Mouse (Mus musculus): ENCODE data around the gene Aadacl4. TPM values are rescaled to one million over a fixed set of nuclear protein-coding genes. Genes with fewer than 3 reads are reported as not detected.
"Not testable (repeated sequence)": the region's sequence is repeated elsewhere in the genome, so short reads cannot be mapped to it uniquely, and the experiment has no call there.

The Aadacl4 gene
- polyA plus RNA-seq (2015; fragmentation: Nextera tagmentation; extraction: Ambion mirVana), result not detected in 2 replicates

DNA sequence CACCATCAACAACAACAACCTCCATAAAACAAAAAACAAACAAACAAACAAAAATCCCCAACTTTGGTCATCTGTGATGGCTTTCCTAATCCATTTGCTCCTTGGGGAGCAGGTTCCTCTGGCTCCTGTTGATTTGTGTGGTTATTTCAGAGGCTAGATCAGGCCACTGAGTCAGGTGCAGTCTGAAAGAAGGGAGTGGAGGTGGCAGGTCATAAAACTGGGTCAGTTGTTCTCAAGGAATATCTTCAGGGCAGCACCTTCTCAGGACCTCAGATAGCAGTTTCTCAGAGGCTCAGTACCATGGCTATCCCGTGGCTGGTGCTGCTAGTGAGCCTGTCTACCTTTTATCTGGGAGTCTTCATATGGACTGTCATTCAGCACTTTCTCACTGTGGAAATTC lies at the start of gene Aadacl4:
Gene Aadacl4 (plus strand): TSS at position 301 of the 400 bp plus-strand sequence.
- Histone ChIP-seq H3K4me3 (replicated peaks; ENCODE audit: low read length) (no peak within 1 kb of the TSS), H3K36me3 (ENCODE audit: control insufficient read depth, insufficient read depth, low read length) (no peaks in the 10 kb centered on the region), H3K27ac (ENCODE audit: low read length) (no peak within 1 kb of the TSS), H3K4me2 (ENCODE audit: low read depth, low read length) (no peak within 1 kb of the TSS), H3K9me3 (replicated peaks; ENCODE audit: control insufficient read depth, low read length) (no peaks in the 10 kb centered on the region), H3K4me1 (ENCODE audit: control insufficient read depth, insufficient read depth, low read length) (no peaks in the 10 kb centered on the region), H3K27me3 (ENCODE audit: control insufficient read depth, insufficient read depth, low read length) (no peaks in the 10 kb centered on the region), H3K9ac (ENCODE audit: low read length) (no peak within 1 kb of the TSS)
- WGBS, result 61% methylated on average over 1 of the region's 1 CpGs
- ATAC-seq (ENCODE audit: insufficient read depth, low FRiP score), result no peak

DNA sequence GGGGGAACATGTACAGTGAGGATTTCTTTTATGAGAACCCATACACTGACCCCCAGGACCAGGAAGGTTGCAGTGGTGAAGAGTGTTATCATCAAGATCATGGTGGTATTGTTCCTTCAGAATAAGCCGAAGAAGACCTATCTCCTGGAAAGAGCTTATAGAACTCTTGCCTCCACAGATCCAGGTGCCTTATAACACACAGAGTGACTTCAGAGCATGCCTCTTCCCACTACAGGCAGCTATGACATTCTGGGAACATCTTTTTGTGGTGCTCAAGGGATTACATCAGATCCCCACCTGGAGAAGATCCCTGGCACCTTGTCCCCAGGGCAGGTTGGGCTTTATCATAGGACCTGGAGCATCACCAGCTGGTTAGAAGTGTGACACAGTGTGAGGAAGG lies 48.5 kb upstream of the Aadacl4 start, which contains the start of gene Gm13124:
Gene Gm13124 (minus strand): TSS at position 101 of the 400 bp plus-strand sequence.
- H3K9ac ChIP-seq (ENCODE audit: low read length), result no peak within 1 kb of the TSS
- no peaks in the 10 kb centered on the region for H3K4me1 ChIP-seq (ENCODE audit: control insufficient read depth, insufficient read depth, low read length)
- H3K27me3 ChIP-seq (ENCODE audit: control insufficient read depth, insufficient read depth, low read length), result no peaks in the 10 kb centered on the region
- H3K4me3 ChIP-seq (replicated peaks; ENCODE audit: low read length), result no peak within 1 kb of the TSS
- no peak for ATAC-seq (ENCODE audit: insufficient read depth, low FRiP score)
- H3K9me3 ChIP-seq (replicated peaks; ENCODE audit: control insufficient read depth, low read length), result no peaks in the 10 kb centered on the region
- 79% methylated on average over 1 of the region's 1 CpGs for WGBS
- H3K27ac ChIP-seq (ENCODE audit: low read length), result no peak within 1 kb of the TSS
- H3K36me3 ChIP-seq (ENCODE audit: control insufficient read depth, insufficient read depth, low read length), result no peaks in the 10 kb centered on the region
- no peak within 1 kb of the TSS for H3K4me2 ChIP-seq (ENCODE audit: low read depth, low read length)

DNA sequence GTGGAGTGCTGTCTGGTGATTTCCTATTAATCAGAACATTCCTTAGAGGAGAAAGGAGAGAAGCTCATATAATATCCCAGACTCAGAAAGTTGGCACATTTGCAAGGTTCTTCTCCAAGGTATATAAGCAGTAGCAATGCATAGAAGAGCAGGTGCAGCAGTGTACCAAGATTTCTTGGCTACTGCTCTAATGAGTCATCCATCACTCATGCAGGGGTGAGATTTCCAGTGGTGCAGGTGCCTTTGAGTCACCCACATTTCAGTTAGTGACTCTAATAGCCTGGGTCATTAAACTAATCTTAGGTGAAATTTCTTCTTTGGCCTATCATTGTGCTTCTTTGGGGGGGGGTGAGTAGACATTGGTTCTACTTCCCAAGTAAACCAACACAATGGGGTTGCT lies 45.8 kb upstream of the Aadacl4 start:
- H3K27ac ChIP-seq (ENCODE audit: low read length), result no peak overlapping the region
- H3K4me2 ChIP-seq (ENCODE audit: low read depth, low read length), result no peak overlapping the region
- H3K9ac ChIP-seq (ENCODE audit: low read length), result no peak overlapping the region
- ATAC-seq (ENCODE audit: insufficient read depth, low FRiP score), result no peak
- no peaks in the 10 kb centered on the region for H3K4me1 ChIP-seq (ENCODE audit: control insufficient read depth, insufficient read depth, low read length)
- H3K9me3 ChIP-seq (replicated peaks; ENCODE audit: control insufficient read depth, low read length), result no peaks in the 10 kb centered on the region
- H3K36me3 ChIP-seq (ENCODE audit: control insufficient read depth, insufficient read depth, low read length), result no peaks in the 10 kb centered on the region
- H3K4me3 ChIP-seq (replicated peaks; ENCODE audit: low read length), result no peak overlapping the region
- H3K27me3 ChIP-seq (ENCODE audit: control insufficient read depth, insufficient read depth, low read length), result no peaks in the 10 kb centered on the region

DNA sequence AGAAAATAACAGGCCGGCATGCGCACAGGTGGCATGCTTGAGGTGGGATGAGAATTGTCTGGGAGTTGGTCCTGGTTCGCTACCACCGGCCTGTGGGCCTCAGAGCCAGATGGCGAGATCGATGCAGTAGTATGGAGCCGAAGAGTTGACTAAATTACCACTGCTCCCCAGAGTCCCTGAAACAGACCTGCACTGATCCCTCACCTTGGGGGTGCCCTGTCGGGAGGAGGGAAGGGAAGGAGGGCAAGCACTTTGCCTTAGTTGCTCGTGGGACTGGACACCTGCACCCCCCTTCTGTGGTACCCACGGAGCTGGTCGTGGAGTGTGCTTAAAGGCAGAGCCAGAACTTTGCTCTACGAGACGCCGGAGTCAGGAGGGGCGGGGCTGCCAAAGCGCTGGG lies 27.3 kb upstream of the Aadacl4 start:
- 87% methylated on average over 12 of the region's 16 CpGs for WGBS
- not testable (repeated sequence) for H3K36me3 ChIP-seq (ENCODE audit: control insufficient read depth, insufficient read depth, low read length); H3K9ac ChIP-seq (ENCODE audit: low read length); H3K27me3 ChIP-seq (ENCODE audit: control insufficient read depth, insufficient read depth, low read length); H3K9me3 ChIP-seq (replicated peaks; ENCODE audit: control insufficient read depth, low read length); ATAC-seq (ENCODE audit: insufficient read depth, low FRiP score); H3K4me1 ChIP-seq (ENCODE audit: control insufficient read depth, insufficient read depth, low read length); H3K4me2 ChIP-seq (ENCODE audit: low read depth, low read length); H3K27ac ChIP-seq (ENCODE audit: low read length); H3K4me3 ChIP-seq (replicated peaks; ENCODE audit: low read length)

DNA sequence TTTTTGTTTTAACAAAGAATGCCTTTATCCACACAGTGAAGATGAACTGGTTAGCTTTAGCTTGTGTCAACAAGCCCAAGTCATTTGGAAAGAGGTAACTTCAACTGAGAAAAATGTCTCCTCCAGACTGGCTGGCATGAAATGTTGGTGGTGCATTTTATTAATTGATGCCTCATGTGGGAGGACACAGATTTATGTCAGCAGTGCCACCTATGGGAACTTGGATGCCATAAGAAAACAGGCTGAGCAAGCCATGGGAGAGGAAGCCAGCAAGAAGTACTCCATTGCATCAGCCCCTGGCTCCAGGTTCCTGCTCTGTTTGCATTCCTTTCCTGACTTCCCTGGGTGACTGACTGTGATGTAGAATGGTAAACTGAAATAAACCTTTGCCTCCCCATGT lies 20.7 kb upstream of the Aadacl4 start:
- no peaks in the 10 kb centered on the region for H3K27me3 ChIP-seq (ENCODE audit: control insufficient read depth, insufficient read depth, low read length)
- H3K4me2 ChIP-seq (ENCODE audit: low read depth, low read length), result no peak overlapping the region
- no peak overlapping the region for H3K9ac ChIP-seq (ENCODE audit: low read length)
- no peaks in the 10 kb centered on the region for H3K36me3 ChIP-seq (ENCODE audit: control insufficient read depth, insufficient read depth, low read length)
- no peak for ATAC-seq (ENCODE audit: insufficient read depth, low FRiP score)
- no peak overlapping the region for H3K4me3 ChIP-seq (replicated peaks; ENCODE audit: low read length)
- no peaks in the 10 kb centered on the region for H3K4me1 ChIP-seq (ENCODE audit: control insufficient read depth, insufficient read depth, low read length)
- H3K27ac ChIP-seq (ENCODE audit: low read length), result no peak overlapping the region
- no peaks in the 10 kb centered on the region for H3K9me3 ChIP-seq (replicated peaks; ENCODE audit: control insufficient read depth, low read length)

DNA sequence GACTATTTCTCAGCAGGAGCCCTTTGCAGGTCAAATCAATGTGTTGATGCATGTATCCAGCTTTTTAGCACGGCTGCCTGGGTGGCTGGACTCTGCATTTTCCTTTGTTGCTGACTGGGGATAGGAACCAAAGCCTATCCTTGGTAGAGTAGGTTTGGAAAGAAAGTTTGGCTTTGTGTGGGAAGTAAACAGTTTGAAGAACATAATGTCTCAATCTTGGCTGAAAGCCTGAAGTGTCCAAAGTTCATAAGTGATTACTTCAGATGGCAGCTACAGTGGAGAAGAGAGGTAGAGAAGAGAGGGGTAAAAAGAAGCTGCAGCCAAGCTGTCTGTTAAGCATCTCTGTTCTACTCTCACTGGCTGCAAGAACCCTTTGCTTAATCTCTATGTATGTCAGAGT lies 1.1 kb downstream of the Aadacl4 start:
- no peaks in the 10 kb centered on the region for H3K27me3 ChIP-seq (ENCODE audit: control insufficient read depth, insufficient read depth, low read length)
- H3K9me3 ChIP-seq (replicated peaks; ENCODE audit: control insufficient read depth, low read length), result no peaks in the 10 kb centered on the region
- no peak overlapping the region for H3K4me2 ChIP-seq (ENCODE audit: low read depth, low read length)
- no peak overlapping the region for H3K27ac ChIP-seq (ENCODE audit: low read length)
- H3K4me3 ChIP-seq (replicated peaks; ENCODE audit: low read length), result no peak overlapping the region
- ATAC-seq (ENCODE audit: insufficient read depth, low FRiP score), result no peak
- H3K4me1 ChIP-seq (ENCODE audit: control insufficient read depth, insufficient read depth, low read length), result no peaks in the 10 kb centered on the region
- 66% methylated on average over 1 of the region's 1 CpGs for WGBS
- no peaks in the 10 kb centered on the region for H3K36me3 ChIP-seq (ENCODE audit: control insufficient read depth, insufficient read depth, low read length)
- no peak overlapping the region for H3K9ac ChIP-seq (ENCODE audit: low read length)

DNA sequence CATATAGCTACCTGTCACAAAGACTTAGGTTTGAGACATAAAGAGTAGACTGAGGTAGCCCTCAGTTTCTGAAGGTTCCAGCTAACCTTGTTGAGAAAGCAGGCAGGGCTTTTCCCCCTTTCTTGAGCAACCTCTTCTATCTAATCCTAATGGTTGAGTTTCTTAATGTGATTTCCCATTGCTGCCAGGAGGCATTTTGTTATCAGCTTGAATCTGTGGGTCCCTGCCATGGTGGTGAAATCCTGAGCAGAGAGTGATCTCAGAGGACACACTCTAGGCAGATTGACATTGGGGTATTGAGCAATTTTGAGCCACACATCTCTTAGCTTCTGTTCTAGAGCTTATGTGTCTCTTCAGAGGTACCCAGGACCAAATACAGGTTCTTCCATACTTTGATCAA lies 24.8 kb downstream of the Aadacl4 start:
- H3K27ac ChIP-seq (ENCODE audit: low read length), result no peak overlapping the region
- no peak overlapping the region for H3K4me2 ChIP-seq (ENCODE audit: low read depth, low read length)
- no peaks in the 10 kb centered on the region for H3K4me1 ChIP-seq (ENCODE audit: control insufficient read depth, insufficient read depth, low read length)
- ATAC-seq (ENCODE audit: insufficient read depth, low FRiP score), result no peak
- H3K36me3 ChIP-seq (ENCODE audit: control insufficient read depth, insufficient read depth, low read length), result no peaks in the 10 kb centered on the region
- no peak overlapping the region for H3K9ac ChIP-seq (ENCODE audit: low read length)
- no peaks in the 10 kb centered on the region for H3K9me3 ChIP-seq (replicated peaks; ENCODE audit: control insufficient read depth, low read length)
- H3K27me3 ChIP-seq (ENCODE audit: control insufficient read depth, insufficient read depth, low read length), result no peaks in the 10 kb centered on the region
- no peak overlapping the region for H3K4me3 ChIP-seq (replicated peaks; ENCODE audit: low read length)

Other genes with a start within 250 kb of the Aadacl4 start
- not detected in 2 replicates for gene Pramef20, start 235.8 kb upstream of the Aadacl4 start, polyA plus RNA-seq (2015; fragmentation: Nextera tagmentation; extraction: Ambion mirVana)
- gene Pramef12, start 205.2 kb upstream of the Aadacl4 start, polyA plus RNA-seq (2015; fragmentation: Nextera tagmentation; extraction: Ambion mirVana), result 0.31 TPM in 1 of 2 replicates, not detected in the other
- gene 1700012P22Rik, start 174.9 kb upstream of the Aadacl4 start, polyA plus RNA-seq (2015; fragmentation: Nextera tagmentation; extraction: Ambion mirVana), result not detected in 2 replicates
- not detected in 2 replicates for gene Gm9944, start 160.4 kb upstream of the Aadacl4 start, polyA plus RNA-seq (2015; fragmentation: Nextera tagmentation; extraction: Ambion mirVana)
- gene Aadacl3, start 150.0 kb upstream of the Aadacl4 start, polyA plus RNA-seq (2015; fragmentation: Nextera tagmentation; extraction: Ambion mirVana), result not detected in 2 replicates
- gene 9430007A20Rik, start 93.9 kb upstream of the Aadacl4 start, polyA plus RNA-seq (2015; fragmentation: Nextera tagmentation; extraction: Ambion mirVana), result not detected in 2 replicates
- not detected in 2 replicates for gene Gm13124, start 48.6 kb upstream of the Aadacl4 start, polyA plus RNA-seq (2015; fragmentation: Nextera tagmentation; extraction: Ambion mirVana)
- not detected in 2 replicates for gene Gm436, start 72.7 kb downstream of the Aadacl4 start, polyA plus RNA-seq (2015; fragmentation: Nextera tagmentation; extraction: Ambion mirVana)
- gene Gm13178, start 107.7 kb downstream of the Aadacl4 start, polyA plus RNA-seq (2015; fragmentation: Nextera tagmentation; extraction: Ambion mirVana), result not detected in 2 replicates
- gene Gm438, start 172.9 kb downstream of the Aadacl4 start, polyA plus RNA-seq (2015; fragmentation: Nextera tagmentation; extraction: Ambion mirVana), result not detected in 2 replicates